Mouse (Mus musculus): Measurements from ENCODE around the gene Itga9.

DNA sequence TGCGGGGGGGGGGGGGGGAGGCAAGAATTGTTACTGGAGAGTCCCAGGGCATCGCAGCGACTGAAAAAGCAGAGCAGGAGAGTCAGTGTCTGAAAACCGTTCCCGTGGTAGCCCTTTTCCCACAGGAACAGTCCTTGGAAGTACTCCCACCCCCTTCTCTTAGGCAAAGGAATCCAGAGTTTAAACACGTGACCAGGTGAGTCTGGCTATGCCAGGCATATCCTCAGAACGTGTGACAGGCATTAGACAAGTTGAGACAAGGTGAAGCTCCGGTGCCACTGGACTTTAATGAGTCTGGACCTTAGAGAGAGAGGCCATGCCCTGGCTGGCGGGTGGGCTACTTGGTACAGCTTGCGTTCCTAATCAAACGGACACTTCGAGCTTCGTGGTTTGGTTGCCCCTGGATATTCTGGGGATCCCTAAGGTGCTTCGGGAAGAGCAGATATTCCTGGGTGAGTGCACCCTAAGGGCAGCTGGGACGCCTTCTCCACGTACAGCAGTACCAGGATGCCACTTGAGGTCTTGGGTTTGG, 318.1 kb downstream of the Itga9 start:
- TF ChIP-seq CTCF (IDR thresholded peaks at IDR 0.05; ENCODE audit: insufficient read depth, low read depth, low read length) (no peak), POLR2A (IDR thresholded peaks at IDR 0.05; ENCODE audit: insufficient read depth, low read depth, low read length) (no peak)

Measured in olfactory bulb, adult 2 months (tissue).